Mouse (Mus musculus): ENCODE data around the gene Alpk3. TPM values are rescaled to one million over a fixed set of nuclear protein-coding genes. Genes with fewer than 3 reads are reported as not detected.

Alpk3 gene
- polyA plus RNA-seq, 1 experiment from 2014 or later = 8.4 TPM

DNA sequence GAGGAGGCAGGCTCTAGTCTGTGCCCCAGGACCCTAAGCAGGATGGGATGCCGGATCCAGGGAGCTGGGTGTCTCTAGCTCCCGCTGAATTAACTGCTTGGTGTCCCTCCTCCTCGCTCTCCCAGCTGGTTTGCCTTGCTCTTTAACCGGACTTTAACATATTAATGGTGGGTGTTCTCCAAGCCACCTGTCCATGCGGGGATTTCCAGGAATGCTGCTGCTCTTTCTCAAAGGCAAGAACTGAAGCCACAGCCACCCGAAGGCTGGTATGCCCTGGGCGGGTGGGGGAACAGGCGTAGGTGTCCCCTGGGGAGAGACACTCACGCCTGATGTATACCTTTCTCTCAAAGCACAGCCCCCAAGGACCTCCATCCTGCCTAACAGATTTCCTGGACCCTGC, 5.9 kb downstream of the Alpk3 start:
- Histone ChIP-seq H3K4me1 (ENCODE audit: control insufficient read depth, insufficient read depth, low read length) (peaks cover 12% of the 10 kb centered on the region), H3K9ac (ENCODE audit: low read depth, low read length) (no peak overlapping the region), H3K4me2 (ENCODE audit: low read depth, low read length) (no peak overlapping the region), H3K9me3 (ENCODE audit: control insufficient read depth, low read length) (no peaks in the 10 kb centered on the region), H3K36me3 (ENCODE audit: control insufficient read depth, insufficient read depth, low read length) (no peaks in the 10 kb centered on the region), H3K27me3 (replicated peaks; ENCODE audit: control insufficient read depth, insufficient read depth, low read length) (no peaks in the 10 kb centered on the region), H3K4me3 (ENCODE audit: low read length) (no peak overlapping the region), H3K27ac (ENCODE audit: low read length) (no peak overlapping the region)
- 74% methylated on average over 9 of the region's 9 CpGs for WGBS
- ATAC-seq = no peak

GRCm38 (mm10) chr7:81066714-81067113, 9.3 kb downstream of the Alpk3 start:
- Histone ChIP-seq H3K4me2 (ENCODE audit: low read depth, low read length) (no peak overlapping the region), H3K36me3 (ENCODE audit: control insufficient read depth, insufficient read depth, low read length) (no peaks in the 10 kb centered on the region), H3K4me1 (ENCODE audit: control insufficient read depth, insufficient read depth, low read length) (no peaks in the 10 kb centered on the region), H3K9ac (ENCODE audit: low read depth, low read length) (no peak overlapping the region), H3K27me3 (replicated peaks; ENCODE audit: control insufficient read depth, insufficient read depth, low read length) (no peaks in the 10 kb centered on the region), H3K9me3 (ENCODE audit: control insufficient read depth, low read length) (no peaks in the 10 kb centered on the region), H3K27ac (ENCODE audit: low read length) (no peak overlapping the region), H3K4me3 (ENCODE audit: low read length) (no peak overlapping the region)
- no peak for ATAC-seq
- WGBS = 26% methylated on average over 6 of the region's 6 CpGs

GRCm38 (mm10) chr7:81072463-81072862, 15.1 kb downstream of the Alpk3 start:
- Histone ChIP-seq H3K4me2 (ENCODE audit: low read depth, low read length) (no peak overlapping the region), H3K27me3 (replicated peaks; ENCODE audit: control insufficient read depth, insufficient read depth, low read length) (no peaks in the 10 kb centered on the region), H3K4me3 (ENCODE audit: low read length) (no peak overlapping the region), H3K9me3 (ENCODE audit: control insufficient read depth, low read length) (no peaks in the 10 kb centered on the region), H3K9ac (ENCODE audit: low read depth, low read length) (no peak overlapping the region), H3K36me3 (ENCODE audit: control insufficient read depth, insufficient read depth, low read length) (no peaks in the 10 kb centered on the region), H3K27ac (ENCODE audit: low read length) (peak overlapping the region; percentile 38; the same call in 1 of the 2 replicates), H3K4me1 (ENCODE audit: control insufficient read depth, insufficient read depth, low read length) (peaks cover 18% of the 10 kb centered on the region)
- 43% methylated on average over 5 of the region's 5 CpGs for WGBS
- no peak for ATAC-seq

DNA sequence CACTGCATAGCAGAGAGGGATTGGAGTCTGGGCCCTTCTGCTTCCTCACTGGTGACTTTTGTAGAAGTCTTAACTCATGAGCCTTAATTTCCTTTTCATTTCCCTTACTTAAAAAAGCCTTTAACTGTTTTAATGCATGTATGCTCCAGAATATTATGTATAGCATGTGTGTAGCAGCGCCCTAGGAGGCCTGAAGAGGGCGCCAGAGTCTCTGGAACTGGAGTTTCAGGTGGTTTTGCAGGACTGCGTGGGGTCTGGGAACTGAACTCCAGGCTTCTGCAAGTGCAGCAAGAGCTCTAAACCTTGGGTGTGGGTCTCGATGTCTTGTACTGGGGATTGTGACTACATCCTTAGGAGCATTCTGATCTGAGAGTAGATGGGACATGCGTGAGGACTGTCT, 15.9 kb downstream of the Alpk3 start:
- H3K4me3 ChIP-seq (ENCODE audit: low read length) = no peak overlapping the region
- no peaks in the 10 kb centered on the region for H3K36me3 ChIP-seq (ENCODE audit: control insufficient read depth, insufficient read depth, low read length)
- H3K9ac ChIP-seq (ENCODE audit: low read depth, low read length) = no peak overlapping the region
- H3K9me3 ChIP-seq (ENCODE audit: control insufficient read depth, low read length) = no peaks in the 10 kb centered on the region
- no peak for ATAC-seq
- H3K27ac ChIP-seq (ENCODE audit: low read length) = no peak overlapping the region
- H3K4me1 ChIP-seq (ENCODE audit: control insufficient read depth, insufficient read depth, low read length) = peaks cover 18% of the 10 kb centered on the region
- H3K27me3 ChIP-seq (replicated peaks; ENCODE audit: control insufficient read depth, insufficient read depth, low read length) = no peaks in the 10 kb centered on the region
- no peak overlapping the region for H3K4me2 ChIP-seq (ENCODE audit: low read depth, low read length)
- WGBS = 90% methylated on average over 5 of the region's 5 CpGs

- no peaks in the 10 kb centered on the region for H3K9me3 ChIP-seq (ENCODE audit: control insufficient read depth, low read length)
- H3K27ac ChIP-seq (ENCODE audit: low read length) = peak overlapping the region; percentile 50
- peak overlapping the region; percentile 24 for H3K9ac ChIP-seq (ENCODE audit: low read depth, low read length)
- H3K4me2 ChIP-seq (ENCODE audit: low read depth, low read length) = 0 out of 2 replicates have a peak overlapping the region, but pooled peaks have one; percentile 6
- no peaks in the 10 kb centered on the region for H3K36me3 ChIP-seq (ENCODE audit: control insufficient read depth, insufficient read depth, low read length)
- ATAC-seq = peak; percentile 87
- 25% methylated on average over 9 of the region's 9 CpGs for WGBS
- H3K4me1 ChIP-seq (ENCODE audit: control insufficient read depth, insufficient read depth, low read length) = peaks cover 18% of the 10 kb centered on the region
- H3K4me3 ChIP-seq (ENCODE audit: low read length) = no peak overlapping the region
- no peaks in the 10 kb centered on the region for H3K27me3 ChIP-seq (replicated peaks; ENCODE audit: control insufficient read depth, insufficient read depth, low read length)
These were observed 17.1 kb downstream of the Alpk3 start for GRCm38 (mm10) chr7:81074546-81074945.

DNA sequence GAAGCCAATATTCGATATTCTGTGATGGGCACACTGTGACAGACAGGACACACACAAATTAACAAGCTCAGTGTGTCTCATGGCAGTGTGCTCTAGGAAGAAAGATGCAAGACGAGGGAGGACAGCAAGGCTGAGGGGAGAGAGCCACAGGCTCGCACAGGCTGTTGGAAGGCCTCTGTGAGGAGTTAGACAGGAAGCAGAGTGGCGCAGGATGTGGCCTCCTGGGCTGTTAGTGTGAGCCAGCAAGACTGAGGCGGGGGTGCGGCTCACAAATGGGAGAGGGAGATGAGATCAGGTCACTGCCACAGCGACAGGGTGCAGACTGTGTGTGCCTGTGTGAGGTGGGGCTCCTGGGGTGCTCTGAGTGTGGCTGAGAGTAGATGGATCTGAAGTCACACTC, 17.9 kb downstream of the Alpk3 start:
- Histone ChIP-seq H3K27ac (ENCODE audit: low read length) (peak overlapping the region; percentile 50), H3K4me3 (ENCODE audit: low read length) (no peak overlapping the region), H3K9ac (ENCODE audit: low read depth, low read length) (0 out of 2 replicates have a peak overlapping the region, but pooled peaks have one; percentile 12), H3K4me2 (ENCODE audit: low read depth, low read length) (no peak overlapping the region), H3K9me3 (ENCODE audit: control insufficient read depth, low read length) (no peaks in the 10 kb centered on the region), H3K36me3 (ENCODE audit: control insufficient read depth, insufficient read depth, low read length) (no peaks in the 10 kb centered on the region), H3K4me1 (ENCODE audit: control insufficient read depth, insufficient read depth, low read length) (peaks cover 18% of the 10 kb centered on the region), H3K27me3 (replicated peaks; ENCODE audit: control insufficient read depth, insufficient read depth, low read length) (no peaks in the 10 kb centered on the region)
- peak; percentile 22 for ATAC-seq
- WGBS = 45% methylated on average over 7 of the region's 7 CpGs

- 0 out of 2 replicates have a peak overlapping the region, but pooled peaks have one; percentile 12 for H3K9ac ChIP-seq (ENCODE audit: low read depth, low read length)
- no peaks in the 10 kb centered on the region for H3K9me3 ChIP-seq (ENCODE audit: control insufficient read depth, low read length)
- peaks cover 20% of the 10 kb centered on the region for H3K4me1 ChIP-seq (ENCODE audit: control insufficient read depth, insufficient read depth, low read length)
- H3K4me2 ChIP-seq (ENCODE audit: low read depth, low read length) = no peak overlapping the region
- no peaks in the 10 kb centered on the region for H3K36me3 ChIP-seq (ENCODE audit: control insufficient read depth, insufficient read depth, low read length)
- no peaks in the 10 kb centered on the region for H3K27me3 ChIP-seq (replicated peaks; ENCODE audit: control insufficient read depth, insufficient read depth, low read length)
- peak overlapping the region; percentile 50; the same call in 1 of the 2 replicates for H3K27ac ChIP-seq (ENCODE audit: low read length)
- no peak for ATAC-seq
- 84% methylated on average over 5 of the region's 5 CpGs for WGBS
- no peak overlapping the region for H3K4me3 ChIP-seq (ENCODE audit: low read length)
These were observed 18.3 kb downstream of the Alpk3 start for GRCm38 (mm10) chr7:81075732-81076131.

GRCm38 (mm10) chr7:81077009-81077408, 19.6 kb downstream of the Alpk3 start:
- no peaks in the 10 kb centered on the region for H3K36me3 ChIP-seq (ENCODE audit: control insufficient read depth, insufficient read depth, low read length)

DNA sequence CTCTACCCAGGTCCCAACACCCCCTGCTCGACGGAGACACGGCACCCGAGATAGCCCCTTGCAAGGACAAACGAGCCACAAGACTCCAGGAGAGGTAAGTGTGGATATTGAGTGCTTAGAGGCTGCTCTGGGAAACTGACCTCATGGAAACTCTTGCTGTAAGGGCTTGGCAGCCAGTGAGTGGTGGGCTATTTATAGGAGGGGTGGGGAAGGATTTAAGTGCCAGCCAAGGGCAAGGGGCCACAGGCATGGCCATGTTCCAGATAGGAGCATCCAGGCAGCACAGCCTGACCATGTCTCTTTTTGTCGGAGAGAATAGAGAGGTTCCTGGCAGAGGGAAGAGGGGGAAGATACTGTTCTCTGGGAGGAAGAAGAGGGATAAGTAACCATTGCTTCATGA, 21.3 kb downstream of the Alpk3 start:
- no peak overlapping the region for H3K27ac ChIP-seq (ENCODE audit: low read length)
- peaks cover 19% of the 10 kb centered on the region for H3K4me1 ChIP-seq (ENCODE audit: control insufficient read depth, insufficient read depth, low read length)
- no peak for ATAC-seq
- no peak overlapping the region for H3K4me3 ChIP-seq (ENCODE audit: low read length)
- no peaks in the 10 kb centered on the region for H3K9me3 ChIP-seq (ENCODE audit: control insufficient read depth, low read length)
- no peaks in the 10 kb centered on the region for H3K27me3 ChIP-seq (replicated peaks; ENCODE audit: control insufficient read depth, insufficient read depth, low read length)
- no peak overlapping the region for H3K4me2 ChIP-seq (ENCODE audit: low read depth, low read length)
- no peak overlapping the region for H3K9ac ChIP-seq (ENCODE audit: low read depth, low read length)
- 82% methylated on average over 6 of the region's 6 CpGs for whole genome bisulfite sequencing
- H3K36me3 ChIP-seq (ENCODE audit: control insufficient read depth, insufficient read depth, low read length) = no peaks in the 10 kb centered on the region

More at GRCm38 (mm10) chr7:81077009-81077408, 19.6 kb downstream of the Alpk3 start:
- Histone ChIP-seq H3K9me3 (ENCODE audit: control insufficient read depth, low read length) (no peaks in the 10 kb centered on the region), H3K27me3 (replicated peaks; ENCODE audit: control insufficient read depth, insufficient read depth, low read length) (no peaks in the 10 kb centered on the region), H3K27ac (ENCODE audit: low read length) (no peak overlapping the region), H3K4me1 (ENCODE audit: control insufficient read depth, insufficient read depth, low read length) (peaks cover 23% of the 10 kb centered on the region), H3K4me2 (ENCODE audit: low read depth, low read length) (no peak overlapping the region), H3K9ac (ENCODE audit: low read depth, low read length) (no peak overlapping the region), H3K4me3 (ENCODE audit: low read length) (no peak overlapping the region)
- no peak for ATAC-seq
- 72% methylated on average over 6 of the region's 6 CpGs for WGBS

- Histone ChIP-seq H3K27ac (ENCODE audit: low read length) (peak overlapping the region; percentile 96), H3K36me3 (ENCODE audit: control insufficient read depth, insufficient read depth, low read length) (no peaks in the 10 kb centered on the region), H3K27me3 (replicated peaks; ENCODE audit: control insufficient read depth, insufficient read depth, low read length) (no peaks in the 10 kb centered on the region), H3K4me3 (ENCODE audit: low read length) (no peak overlapping the region), H3K4me1 (ENCODE audit: control insufficient read depth, insufficient read depth, low read length) (peaks cover 9% of the 10 kb centered on the region), H3K9me3 (ENCODE audit: control insufficient read depth, low read length) (no peaks in the 10 kb centered on the region), H3K9ac (ENCODE audit: low read depth, low read length) (peak overlapping the region; percentile 61), H3K4me2 (ENCODE audit: low read depth, low read length) (no peak overlapping the region)
- no peak for ATAC-seq
- WGBS = 50% methylated on average over 18 of the region's 18 CpGs
These were observed 36.1 kb downstream of the Alpk3 start for GRCm38 (mm10) chr7:81093420-81093965.

Data from intestine, embryonic 16.5 days (tissue).